ENCODE assay signal across 17 mouse cellular contexts in the genomic region with DNA sequence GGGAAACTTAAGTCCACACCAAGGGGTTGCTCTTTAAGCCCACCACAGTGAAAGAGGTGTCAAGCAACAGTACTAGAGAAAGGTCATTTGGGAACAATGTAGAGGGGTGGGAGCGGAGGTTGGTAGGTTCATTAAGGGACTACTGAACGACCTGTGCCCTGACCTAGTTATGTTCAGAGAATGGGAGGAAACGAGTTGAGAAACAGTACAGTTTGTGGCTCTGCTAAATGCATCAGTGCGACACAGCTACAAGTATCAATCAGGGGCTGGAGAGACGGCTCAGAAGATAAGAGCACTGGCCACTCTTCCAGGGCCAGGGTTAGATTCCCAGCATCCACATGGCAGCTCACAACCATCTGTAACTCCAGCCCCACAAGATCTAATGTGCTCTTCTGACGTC.
"Had no signal": no experiment of that assay in that cellular context is flagged by ENCODE, and none has a peak within 500 bp of the region (broad histone marks: within the 10 kb centered on the region; RNA-seq: fewer than 3 reads in every experiment).

No protein-coding gene starts in this region.

- H3K36me3 ChIP-seq: kidney, embryonic 15.5 days; limb, embryonic 12.5 days; liver, embryonic 12.5 days; liver, embryonic 15.5 days; lung, embryonic 15.5 days; midbrain, embryonic 10.5 days; midbrain, embryonic 13.5 days; neural tube, embryonic 13.5 days had no signal

- H3K27ac ChIP-seq: kidney, embryonic 15.5 days; left cerebral cortex, adult 2 months; limb, embryonic 12.5 days; liver, embryonic 12.5 days; liver, embryonic 15.5 days; lung, embryonic 15.5 days; midbrain, embryonic 10.5 days; midbrain, embryonic 13.5 days; neural tube, embryonic 13.5 days; stomach, postnatal 0 days had no signal

- H3K9ac ChIP-seq: kidney, embryonic 15.5 days; limb, embryonic 12.5 days; liver, embryonic 12.5 days; liver, embryonic 15.5 days; lung, embryonic 15.5 days; midbrain, embryonic 13.5 days; neural tube, embryonic 13.5 days had no signal

- DNase-seq: layer of hippocampus, postnatal 36 days; liver; lung, postnatal 10 days; right cerebral cortex, postnatal 4 days; thymus, postnatal 36 days had no signal

- H3K4me1 ChIP-seq: liver, embryonic 12.5 days had no signal

- H3K4me3 ChIP-seq: kidney, embryonic 15.5 days; left cerebral cortex, adult 2 months; limb, embryonic 12.5 days; liver, embryonic 12.5 days; liver, embryonic 15.5 days; lung, embryonic 15.5 days; megakaryocyte, embryonic 14.5 days; midbrain, embryonic 10.5 days; midbrain, embryonic 13.5 days; myocyte; neural tube, embryonic 13.5 days had no signal

- H3K27me3 ChIP-seq: kidney, embryonic 15.5 days; limb, embryonic 12.5 days; liver, embryonic 12.5 days; liver, embryonic 15.5 days; lung, embryonic 15.5 days; midbrain, embryonic 13.5 days; neural tube, embryonic 13.5 days had no signal
